Mouse (Mus musculus) heart, adult 10 weeks (tissue): ENCODE results near the gene Pdpn. TPM values are rescaled to one million over a fixed set of nuclear protein-coding genes. Genes with fewer than 3 reads are reported as not detected.

Experiments
- polyA plus RNA-seq: library from polyadenylated mRNA; stranded (reverse); fragments of 350-450 nt; fragmentation: Illumina TruSeq; extraction: RNeasy Lipid Tissue Mini Kit (QIAGEN cat#74804); gene quantifications from one replicate; pipeline ENCODE4 v1.2.3, GENCODE M21; 2014; ENCODE audit warnings: low read depth, low replicate concordance

The Pdpn gene
- 4.9 TPM for polyA plus RNA-seq

GRCm38 (mm10) chr4:143299325-143300070, at the start of gene Pdpn:
Gene Pdpn, minus strand, starts transcription at chr4:143299564.

Other genes starting within 250 kb of the Pdpn start
- 15.6 TPM for gene Prdm2, start 86.6 kb downstream of the Pdpn start, polyA plus RNA-seq
- gene Lrrc38, start 50.2 kb upstream of the Pdpn start, polyA plus RNA-seq = 0.26 TPM
- not detected for gene Pramel1, start 94.9 kb upstream of the Pdpn start, polyA plus RNA-seq
- 11.1 TPM for gene Pramef8, start 112.9 kb upstream of the Pdpn start, polyA plus RNA-seq
- gene Oog4, start 150.8 kb upstream of the Pdpn start, polyA plus RNA-seq = not detected
- gene Gm13043, start 211.8 kb upstream of the Pdpn start, polyA plus RNA-seq = not detected
- gene Gm13040, start 236.4 kb upstream of the Pdpn start, polyA plus RNA-seq = not detected